11 mouse cellular contexts compared by ENCODE assay signal in the genomic region with DNA sequence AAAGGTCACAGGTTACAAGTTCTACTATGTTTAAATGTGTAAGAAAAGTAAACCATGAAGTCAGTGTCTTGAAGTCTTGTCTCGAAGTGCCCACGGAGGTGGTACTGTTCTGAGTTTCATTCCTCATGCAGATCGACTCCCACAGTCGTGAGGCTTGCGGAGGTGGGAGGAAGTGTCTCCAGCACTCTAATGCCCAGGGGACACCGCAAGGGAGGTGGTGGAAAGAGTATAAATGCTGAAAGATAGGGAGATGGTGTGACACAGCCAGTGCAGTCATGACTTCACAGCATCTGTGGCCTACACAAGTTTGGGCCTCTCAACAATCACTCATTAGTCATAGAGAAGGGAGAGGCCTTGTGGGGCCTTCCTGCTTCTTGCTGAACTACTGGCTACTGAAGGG.
"Had no signal": no experiment of that assay in that cellular context is flagged by ENCODE, and none has a peak within 500 bp of the region (broad histone marks: within the 10 kb centered on the region; RNA-seq: fewer than 3 reads in every experiment).

No protein-coding gene starts in this region.

- DNase-seq: kidney, adult 18-20 months; kidney, adult 9 months; kidney, postnatal 14 days; kidney, postnatal 4 days; liver, embryonic 13.5 days; lung, adult 2 months; lung, postnatal 14 days; lung, postnatal 4 days; midbrain, embryonic 14.5 days; thymus, adult 18-20 months; thymus, postnatal 36 days had no signal
